Mouse (Mus musculus) MEL (cell line): ENCODE measurements around the gene Muc16. TPM values are rescaled to one million over a fixed set of nuclear protein-coding genes. Genes with fewer than 3 reads are reported as not detected.

Source experiments
- DNase-seq: peaks from one replicate; pipeline ENCODE4 v3.0.0; 2011; ENCODE audit warnings: low read depth, low spot score
- H3K27ac ChIP-seq: 2 replicates; pipeline ENCODE4 v1.5.1; 2012; ENCODE audit warnings: low read depth, mild to moderate bottlenecking, control low read depth, low read length, moderate library complexity; ENCODE audit not compliant: control insufficient read depth
- H3K27me3 ChIP-seq, 2 experiments: fragments of 150-350 bp in 1 of 2; sonication (generic) in 1 of 2; 2 replicates each; pipeline ENCODE4 v1.6.1; 2012; ENCODE audit warnings: low read length in 2 of 2, mild to moderate bottlenecking in 2 of 2, improper control_type of control experiment in 1 of 2, moderate library complexity in 1 of 2; ENCODE audit not compliant: insufficient read depth in 2 of 2, control insufficient read depth in 1 of 2
- H3K36me3 ChIP-seq, 2 experiments: 2 replicates each; pipeline ENCODE4 v1.6.1; 2012 to 2014; ENCODE audit warnings: low read length in 2 of 2, improper control_type of control experiment in 1 of 2, inconsistent platforms in 1 of 2, mild to moderate bottlenecking in 1 of 2; ENCODE audit not compliant: insufficient read depth in 2 of 2, control insufficient read depth in 1 of 2
- H3K4me1 ChIP-seq, 2 experiments: fragments of 150-350 bp in 1 of 2; sonication (generic) in 1 of 2; 2 replicates each; pipeline ENCODE4 v1.6.1; 2012; ENCODE audit warnings: low read length in 2 of 2, improper control_type of control experiment in 1 of 2, mild to moderate bottlenecking in 1 of 2; ENCODE audit not compliant: insufficient read depth in 2 of 2, control insufficient read depth in 1 of 2
- H3K4me3 ChIP-seq, 2 experiments: fragments of 150-350 bp in 1 of 2; sonication (generic) in 1 of 2; 2 replicates each; pipeline ENCODE4 v1.5.1; 2012; ENCODE audit warnings: low read depth in 2 of 2, low read length in 2 of 2, mild to moderate bottlenecking in 2 of 2, moderate library complexity in 2 of 2, control low read depth in 1 of 2, improper control_type of control experiment in 1 of 2; ENCODE audit not compliant: control insufficient read depth in 1 of 2, insufficient read depth in 1 of 2
- H3K79me2 ChIP-seq: 2 replicates; pipeline ENCODE4 v1.6.1; 2012; ENCODE audit warnings: mild to moderate bottlenecking, low read length, moderate library complexity; ENCODE audit not compliant: control insufficient read depth, poor library complexity, insufficient read depth
- H3K9ac ChIP-seq: 2 replicates; pipeline ENCODE4 v1.6.1; 2012; ENCODE audit warnings: low read depth, mild to moderate bottlenecking, control low read depth, low read length, moderate library complexity; ENCODE audit not compliant: control insufficient read depth, poor library complexity, severe bottlenecking
- H3K9me3 ChIP-seq: fragments of 150-350 bp; sonication (generic); replicated peaks from 2 replicates; pipeline ENCODE4 v1.6.1; 2012; ENCODE audit warnings: mild to moderate bottlenecking, low read length, improper control_type of control experiment, moderate library complexity; ENCODE audit not compliant: insufficient read depth
- BHLHE40 ChIP-seq: IDR thresholded peaks from 2 replicates; pipeline ENCODE4 v1.6.1; 2012; ENCODE audit warnings: low read depth, mild to moderate bottlenecking, inconsistent platforms, low read length, improper control_type of control experiment, borderline replicate concordance
- CHD1 ChIP-seq: IDR thresholded peaks from 2 replicates; pipeline ENCODE4 v1.6.1; 2012; ENCODE audit warnings: low read depth, mild to moderate bottlenecking, inconsistent platforms, low read length, improper control_type of control experiment
- CHD2 ChIP-seq: IDR thresholded peaks from 2 replicates; pipeline ENCODE4 v1.6.1; 2011; ENCODE audit warnings: low read length, improper control_type of control experiment
- CTCF ChIP-seq, 3 experiments: IDR thresholded peaks in 2 of 3; conservative IDR thresholded peaks in 1 of 3; 2 replicates each; pipeline ENCODE4 v1.5.1; 2011 to 2012; ENCODE audit warnings: low read length in 3 of 3, low read depth in 2 of 3, mild to moderate bottlenecking in 2 of 3, improper control_type of control experiment in 1 of 3, inconsistent platforms in 1 of 3, mixed read lengths in 1 of 3, moderate library complexity in 1 of 3; ENCODE audit not compliant: control insufficient read depth in 1 of 3, insufficient read depth in 1 of 3, poor library complexity in 1 of 3, severe bottlenecking in 1 of 3
- E2F4 ChIP-seq: IDR thresholded peaks from 2 replicates; pipeline ENCODE4 v1.6.1; 2011; ENCODE audit warnings: low read depth, low read length, improper control_type of control experiment, borderline replicate concordance
- ETS1 ChIP-seq: IDR thresholded peaks from 2 replicates; pipeline ENCODE4 v1.6.1; 2012; ENCODE audit warnings: low read depth, mild to moderate bottlenecking, inconsistent platforms, low read length, improper control_type of control experiment, moderate library complexity
- GATA1 ChIP-seq: IDR thresholded peaks from 2 replicates; pipeline ENCODE4 v1.6.1; 2011; ENCODE audit warnings: low read depth, low read length, improper control_type of control experiment
- MAX ChIP-seq: IDR thresholded peaks from 2 replicates; pipeline ENCODE4 v1.6.1; 2011; ENCODE audit warnings: low read length, improper control_type of control experiment
- MAZ ChIP-seq: IDR thresholded peaks from 2 replicates; pipeline ENCODE4 v1.6.1; 2012; ENCODE audit warnings: low read depth, mild to moderate bottlenecking, inconsistent platforms, low read length, improper control_type of control experiment
- MXI1 ChIP-seq: IDR thresholded peaks from 2 replicates; pipeline ENCODE4 v1.6.1; 2011; ENCODE audit warnings: mild to moderate bottlenecking, low read depth, low read length, improper control_type of control experiment
- NELFE ChIP-seq: IDR thresholded peaks from 2 replicates; pipeline ENCODE4 v1.6.1; 2011; ENCODE audit warnings: low read depth, low read length, improper control_type of control experiment
- NRF1 ChIP-seq: IDR thresholded peaks from 2 replicates; pipeline ENCODE4 v1.6.1; 2014; ENCODE audit warnings: low read depth, mild to moderate bottlenecking, inconsistent platforms, low read length, improper control_type of control experiment, moderate library complexity; ENCODE audit not compliant: poor library complexity, insufficient read depth, severe bottlenecking
- POLR2A ChIP-seq, 2 experiments: IDR thresholded peaks; 2 replicates each; pipeline ENCODE4 v1.6.1; 2011 to 2012; ENCODE audit warnings: low read length in 2 of 2, mild to moderate bottlenecking in 2 of 2, control low read depth in 1 of 2, improper control_type of control experiment in 1 of 2, low read depth in 1 of 2, moderate library complexity in 1 of 2; ENCODE audit not compliant: control insufficient read depth in 1 of 2, insufficient read depth in 1 of 2, poor library complexity in 1 of 2
- POLR2AphosphoS2 ChIP-seq: IDR thresholded peaks from 2 replicates; pipeline ENCODE4 v1.6.1; 2011; ENCODE audit warnings: low read length, improper control_type of control experiment
- POLR2AphosphoS5 ChIP-seq: IDR thresholded peaks from 2 replicates; pipeline ENCODE4 v1.6.1; 2012; ENCODE audit warnings: low read depth, borderline replicate concordance, mild to moderate bottlenecking, inconsistent platforms, low read length, moderate library complexity, mixed read lengths
- TBP ChIP-seq: IDR thresholded peaks from 2 replicates; pipeline ENCODE4 v1.8.0; 2011; ENCODE audit warnings: low read depth, low read length, improper control_type of control experiment
- TCF12 ChIP-seq: IDR thresholded peaks from 2 replicates; pipeline ENCODE4 v1.6.1; 2014; ENCODE audit warnings: low read depth, mild to moderate bottlenecking, inconsistent platforms, low read length, improper control_type of control experiment, moderate library complexity
- USF1 ChIP-seq: IDR thresholded peaks from 2 replicates; pipeline ENCODE4 v1.6.1; 2014; ENCODE audit warnings: low read depth, mild to moderate bottlenecking, inconsistent platforms, low read length, improper control_type of control experiment, moderate library complexity
- ZKSCAN1 ChIP-seq: IDR thresholded peaks from 2 replicates; pipeline ENCODE4 v1.6.1; 2012; ENCODE audit warnings: low read depth, mild to moderate bottlenecking, inconsistent platforms, low read length, improper control_type of control experiment, moderate library complexity
- ZMIZ1 ChIP-seq: IDR thresholded peaks from 2 replicates; pipeline ENCODE4 v1.6.1; 2012; ENCODE audit warnings: low read depth, mild to moderate bottlenecking, inconsistent platforms, low read length, improper control_type of control experiment, moderate library complexity
- ZNF384 ChIP-seq: IDR thresholded peaks from 2 replicates; pipeline ENCODE4 v1.6.1; 2012; ENCODE audit warnings: low read depth, mild to moderate bottlenecking, inconsistent platforms, low read length, improper control_type of control experiment
- polyA plus RNA-seq, 2 experiments: library from polyadenylated mRNA; stranded (reverse) in 1 of 2; unstranded in 1 of 2; fragments of >175 nt in 1 of 2; fragments of >200 nt in 1 of 2; gene quantifications; 2 replicates each; pipeline versions ENCODE4 v1.2.1 to v1.2.4; 2012; ENCODE audit warnings: low replicate concordance in 2 of 2, low read depth in 1 of 2; ENCODE audit not compliant: insufficient read length in 2 of 2, insufficient read depth in 1 of 2, missing spikeins in 1 of 2
- total RNA-seq: library from RNA; depleted of rRNA; stranded (reverse); fragments of 300-350 nt; gene quantifications from 2 replicates; pipeline ENCODE4 v1.2.3, GENCODE M21; 2012

Muc16 gene
- total and polyA plus RNA-seq, 3 experiments: not detected

- Histone ChIP-seq H3K9ac (no peak overlapping the region), H3K9me3 (no peaks in the 10 kb centered on the region), H3K36me3 (no peaks in the 10 kb centered on the region), H3K4me1 (no peaks in the 10 kb centered on the region), H3K27me3 (no peaks in the 10 kb centered on the region), H3K79me2 (no peaks in the 10 kb centered on the region), H3K4me3 (no peak overlapping the region), H3K27ac (no peak overlapping the region)
- DNase-seq: no peak
- TF ChIP-seq NELFE (no peak), USF1 (no peak), POLR2A (IDR thresholded peaks at IDR 0.05; ENCODE audit: control insufficient read depth in 1 of 2, insufficient read depth in 1 of 2, low read depth in 1 of 2, low read length in 2 of 2, poor library complexity in 1 of 2) (no peak), CTCF (IDR thresholded peaks at IDR 0.05 in 2 of 3, conservative IDR thresholded peaks at IDR 0.05 in 1 of 3; ENCODE audit: control insufficient read depth in 1 of 3, insufficient read depth in 1 of 3, low read depth in 2 of 3, low read length in 3 of 3, poor library complexity in 1 of 3, severe bottlenecking in 1 of 3) (no peak), ETS1 (no peak), CHD1 (no peak), BHLHE40 (no peak), MXI1 (no peak), ZMIZ1 (no peak), MAX (no peak), GATA1 (no peak), MAZ (no peak), POLR2AphosphoS2 (no peak), TCF12 (no peak), CHD2 (no peak), NRF1 (no peak), ZNF384 (no peak), POLR2AphosphoS5 (no peak), E2F4 (no peak)
Measured at GRCm38 (mm10) chr9:18721931-18722711, 47.8 kb upstream of the Muc16 start.

GRCm38 (mm10) chr9:18721011-18721410 lies 46.7 kb upstream of the Muc16 start:
- Histone ChIP-seq H3K79me2 (no peaks in the 10 kb centered on the region), H3K4me3 (no peak overlapping the region), H3K9ac (no peak overlapping the region), H3K27me3 (no peaks in the 10 kb centered on the region), H3K4me1 (no peaks in the 10 kb centered on the region), H3K27ac (no peak overlapping the region), H3K9me3 (no peaks in the 10 kb centered on the region), H3K36me3 (no peaks in the 10 kb centered on the region)
- no peak for DNase-seq
- TF ChIP-seq BHLHE40 (no peak), ZKSCAN1 (no peak), MXI1 (no peak), NRF1 (no peak), TBP (no peak)
